Mouse (Mus musculus) limb, embryonic 12.5 days (tissue): ENCODE results near the gene Celf1. TPM values are rescaled to one million over a fixed set of nuclear protein-coding genes. Genes with fewer than 3 reads are reported as not detected.
A peak's percentile ranks its signal among the peaks of the same experiment; 100 is the strongest.

Source experiments
- ATAC-seq: fragments of 200-750 bp; cut with Nextera tagmentation; 2 replicates; pipeline ENCODE4 v1.8.0; 2017; ENCODE audit warnings: low read depth, moderate TSS enrichment; ENCODE audit not compliant: insufficient number of reproducible peaks, insufficient read depth, low FRiP score, low TSS enrichment
- H3K27ac ChIP-seq: fragments of 300-500 bp; sonication (generic); 2 replicates; pipeline ENCODE4 v1.5.1; 2016; ENCODE audit warnings: mild to moderate bottlenecking, moderate library complexity
- H3K27me3 ChIP-seq: fragments of 300-500 bp; sonication (generic); 2 replicates; pipeline ENCODE4 v1.6.1; 2016; ENCODE audit warnings: mild to moderate bottlenecking, moderate library complexity
- H3K36me3 ChIP-seq: fragments of 300-500 bp; sonication (generic); 2 replicates; pipeline ENCODE4 v1.6.1; 2016; ENCODE audit warnings: mild to moderate bottlenecking, moderate library complexity
- H3K4me1 ChIP-seq: fragments of 300-500 bp; sonication (generic); replicated peaks from 2 replicates; pipeline ENCODE4 v1.6.1; 2016
- H3K4me2 ChIP-seq: fragments of 300-500 bp; sonication (generic); 2 replicates; pipeline ENCODE4 v1.6.1; 2016; ENCODE audit warnings: mild to moderate bottlenecking, moderate library complexity
- H3K4me3 ChIP-seq: fragments of 300-500 bp; sonication (generic); replicated peaks from 2 replicates; pipeline ENCODE4 v1.5.1; 2016; ENCODE audit warnings: mild to moderate bottlenecking
- H3K9ac ChIP-seq: fragments of 300-500 bp; sonication (generic); replicated peaks from 2 replicates; pipeline ENCODE4 v1.6.1; 2016; ENCODE audit warnings: mild to moderate bottlenecking, moderate library complexity
- H3K9me3 ChIP-seq: fragments of 300-500 bp; sonication (generic); 2 replicates; pipeline ENCODE4 v1.6.1; 2016; ENCODE audit warnings: mild to moderate bottlenecking, moderate library complexity
- WGBS: fragments of 180-500 bp; shearing (Covaris S2); methylation state at CpG from one replicate; pipeline ENCODE4 v1.1.7; 2016; 5-methylcytosine and 5-hydroxymethylcytosine counted together
- polyA plus RNA-seq: library from polyadenylated mRNA; unstranded; fragments of >200 nt; fragmentation: Nextera tagmentation; extraction: Ambion mirVana; gene quantifications from 2 replicates; pipeline ENCODE4 v1.2.1, GENCODE M21; 2016

Celf1 gene
- polyA plus RNA-seq, 1 experiment from 2014 or later = 125 TPM

DNA sequence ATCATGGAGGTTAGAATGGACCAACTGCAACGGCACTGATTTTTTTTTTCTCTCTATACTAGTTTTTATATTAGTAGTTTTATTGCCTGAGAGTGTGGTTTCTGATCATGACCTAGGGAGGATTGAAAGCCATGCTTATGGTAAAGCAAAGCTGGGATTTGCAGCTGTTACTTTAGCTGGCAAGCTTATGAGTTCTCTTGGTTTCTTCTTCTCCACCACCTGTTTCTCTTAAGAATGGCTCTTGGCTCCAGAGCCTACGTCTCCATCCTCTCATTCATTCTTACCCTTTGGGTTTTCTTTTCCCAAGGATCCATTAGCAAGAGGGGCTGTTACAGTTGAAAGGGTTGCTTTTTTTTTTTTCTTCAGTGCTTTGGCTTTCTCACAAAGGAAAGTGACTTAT is 1.6 kb downstream of the Celf1 start:
- H3K9ac ChIP-seq = 0 out of 2 replicates have a peak overlapping the region, but pooled peaks have one; percentile 96
- peak overlapping the region; percentile 98 for H3K4me3 ChIP-seq
- no peaks in the 10 kb centered on the region for H3K27me3 ChIP-seq
- peaks cover 19% of the 10 kb centered on the region for H3K4me1 ChIP-seq
- H3K4me2 ChIP-seq = peak overlapping the region; percentile 65
- 68% methylated on average over 2 of the region's 2 CpGs for WGBS
- no peak overlapping the region for H3K27ac ChIP-seq
- H3K9me3 ChIP-seq = no peaks in the 10 kb centered on the region
- peaks cover 6% of the 10 kb centered on the region; the same call in 1 of the 2 replicates for H3K36me3 ChIP-seq
- ATAC-seq = no peak

DNA sequence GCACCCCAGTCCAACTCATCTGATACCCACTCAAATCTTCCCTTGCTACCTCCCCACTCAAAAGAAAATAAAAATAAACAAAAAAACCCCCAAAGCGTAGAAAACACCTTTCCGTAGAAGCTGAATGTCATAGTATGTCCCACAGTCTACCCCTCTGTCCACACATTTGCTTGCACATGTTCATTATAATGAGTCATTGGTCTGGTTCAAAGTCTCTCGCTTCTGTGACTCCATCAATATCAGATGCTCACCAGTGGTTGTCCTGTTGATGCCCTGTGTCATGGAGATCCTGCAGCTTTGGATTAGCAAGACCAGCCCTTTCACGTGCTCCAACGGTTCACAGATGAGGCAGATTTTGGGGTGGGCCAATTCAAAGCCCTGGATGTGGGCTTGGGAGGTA is 10.0 kb downstream of the Celf1 start:
- no peaks in the 10 kb centered on the region for H3K9me3 ChIP-seq
- no peak for ATAC-seq
- no peak overlapping the region for H3K4me2 ChIP-seq
- 0 out of 2 replicates have a peak, but pooled peaks cover 3% of the 10 kb centered on the region for H3K4me1 ChIP-seq
- H3K9ac ChIP-seq = no peak overlapping the region
- H3K27me3 ChIP-seq = no peaks in the 10 kb centered on the region
- no peak overlapping the region for H3K4me3 ChIP-seq
- WGBS = 92% methylated on average over 5 of the region's 5 CpGs
- peaks cover 19% of the 10 kb centered on the region; the same call in 1 of the 2 replicates for H3K36me3 ChIP-seq
- no peak overlapping the region for H3K27ac ChIP-seq

DNA sequence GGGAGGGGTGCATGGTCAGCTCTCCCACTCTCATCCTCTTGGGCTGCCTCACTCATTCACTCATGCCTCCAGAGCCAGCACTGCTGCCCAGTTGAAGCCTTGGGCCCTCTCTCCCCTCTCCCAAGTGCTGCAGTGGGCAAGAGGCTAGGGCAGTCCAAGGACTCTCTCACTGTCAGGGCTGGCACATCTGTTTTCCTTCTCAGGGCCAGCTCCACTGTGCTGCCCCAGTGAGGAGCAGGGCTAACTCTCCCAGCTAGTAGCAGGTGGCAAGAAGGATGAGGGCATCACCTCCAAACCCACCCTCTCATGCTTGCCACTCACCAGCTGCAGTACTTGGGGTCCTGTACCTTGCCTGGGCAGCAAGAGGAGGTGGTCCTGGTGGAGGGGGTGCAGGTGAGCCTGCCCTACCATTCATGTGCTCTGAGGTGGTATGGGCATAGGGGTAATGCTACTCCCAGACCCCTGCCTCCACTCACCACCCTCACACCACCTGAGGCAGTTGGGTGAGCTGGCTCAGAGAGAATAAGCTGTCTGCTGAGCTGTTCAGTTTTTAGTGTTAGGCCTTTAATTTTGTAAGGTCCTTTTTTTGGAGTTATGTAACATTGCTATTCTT is 10.5 kb downstream of the Celf1 start:
- no peaks in the 10 kb centered on the region for H3K9me3 ChIP-seq
- no peak overlapping the region for H3K27ac ChIP-seq
- H3K4me3 ChIP-seq = no peak overlapping the region
- no peak for ATAC-seq
- no peak overlapping the region for H3K9ac ChIP-seq
- no peak overlapping the region for H3K4me2 ChIP-seq
- peaks cover 19% of the 10 kb centered on the region; the same call in 1 of the 2 replicates for H3K36me3 ChIP-seq
- 0 out of 2 replicates have a peak, but pooled peaks cover 3% of the 10 kb centered on the region for H3K4me1 ChIP-seq
- H3K27me3 ChIP-seq = no peaks in the 10 kb centered on the region

GRCm38 (mm10) chr2:90953461-90953860 is 13.3 kb downstream of the Celf1 start:
- no peaks in the 10 kb centered on the region for H3K27me3 ChIP-seq
- no peak overlapping the region for H3K9ac ChIP-seq
- H3K4me2 ChIP-seq = no peak overlapping the region
- no peaks in the 10 kb centered on the region for H3K9me3 ChIP-seq
- 0 out of 2 replicates have a peak, but pooled peaks cover 3% of the 10 kb centered on the region for H3K4me1 ChIP-seq
- no peak overlapping the region for H3K27ac ChIP-seq
- ATAC-seq = no peak
- WGBS = 80% methylated on average over 3 of the region's 3 CpGs
- H3K4me3 ChIP-seq = no peak overlapping the region
- peaks cover 19% of the 10 kb centered on the region for H3K36me3 ChIP-seq

GRCm38 (mm10) chr2:90956053-90956452 is 15.9 kb downstream of the Celf1 start:
- H3K36me3 ChIP-seq = peaks cover 10% of the 10 kb centered on the region
- H3K9ac ChIP-seq = no peak overlapping the region
- 69% methylated on average over 1 of the region's 1 CpGs for WGBS
- H3K4me3 ChIP-seq = no peak overlapping the region
- H3K4me2 ChIP-seq = no peak overlapping the region
- no peaks in the 10 kb centered on the region for H3K4me1 ChIP-seq
- H3K9me3 ChIP-seq = no peaks in the 10 kb centered on the region
- H3K27me3 ChIP-seq = no peaks in the 10 kb centered on the region
- ATAC-seq = no peak
- H3K27ac ChIP-seq = no peak overlapping the region

- Histone ChIP-seq H3K36me3 (peaks cover 10% of the 10 kb centered on the region), H3K9me3 (no peaks in the 10 kb centered on the region), H3K4me3 (no peak overlapping the region), H3K27ac (no peak overlapping the region), H3K27me3 (no peaks in the 10 kb centered on the region), H3K9ac (no peak overlapping the region), H3K4me2 (no peak overlapping the region), H3K4me1 (no peaks in the 10 kb centered on the region)
- WGBS = 94% methylated on average over 3 of the region's 3 CpGs
- no peak for ATAC-seq
Observed at GRCm38 (mm10) chr2:90958856-90959255, 18.7 kb downstream of the Celf1 start.

DNA sequence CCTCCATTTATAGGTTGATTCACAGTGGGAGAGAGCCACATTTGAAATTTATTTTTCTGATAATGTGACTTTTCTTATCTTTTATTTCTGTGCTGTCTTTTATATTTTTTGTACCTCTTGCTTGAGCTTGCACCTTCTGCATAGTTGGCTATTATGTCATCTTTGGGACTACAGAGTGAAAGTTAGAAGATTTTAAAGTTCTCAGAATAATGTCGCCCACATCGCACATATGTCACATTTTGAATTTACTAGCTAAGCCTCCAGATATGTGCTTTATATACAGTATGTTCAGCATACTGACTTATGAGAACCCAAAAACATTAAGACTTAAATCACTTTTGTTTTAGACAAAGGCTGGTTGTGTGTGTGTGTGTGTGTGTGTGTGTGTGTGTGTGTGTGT is 19.8 kb downstream of the Celf1 start:
- Histone ChIP-seq H3K27me3 (no peaks in the 10 kb centered on the region), H3K9me3 (no peaks in the 10 kb centered on the region), H3K27ac (no peak overlapping the region), H3K4me3 (no peak overlapping the region), H3K4me1 (no peaks in the 10 kb centered on the region; the same call in 1 of the 2 replicates), H3K4me2 (no peak overlapping the region), H3K36me3 (peaks cover 7% of the 10 kb centered on the region), H3K9ac (no peak overlapping the region)
- 98% methylated on average over 2 of the region's 2 CpGs for WGBS
- no peak for ATAC-seq

GRCm38 (mm10) chr2:90963304-90963703 is 23.1 kb downstream of the Celf1 start:
- no peak overlapping the region for H3K4me3 ChIP-seq
- ATAC-seq = no peak
- no peaks in the 10 kb centered on the region for H3K9me3 ChIP-seq
- H3K27me3 ChIP-seq = no peaks in the 10 kb centered on the region
- H3K9ac ChIP-seq = no peak overlapping the region
- no peak overlapping the region for H3K27ac ChIP-seq
- H3K36me3 ChIP-seq = no peaks in the 10 kb centered on the region
- H3K4me2 ChIP-seq = no peak overlapping the region
- 100% methylated on average over 1 of the region's 1 CpGs for WGBS
- H3K4me1 ChIP-seq = no peaks in the 10 kb centered on the region; the same call in 1 of the 2 replicates

DNA sequence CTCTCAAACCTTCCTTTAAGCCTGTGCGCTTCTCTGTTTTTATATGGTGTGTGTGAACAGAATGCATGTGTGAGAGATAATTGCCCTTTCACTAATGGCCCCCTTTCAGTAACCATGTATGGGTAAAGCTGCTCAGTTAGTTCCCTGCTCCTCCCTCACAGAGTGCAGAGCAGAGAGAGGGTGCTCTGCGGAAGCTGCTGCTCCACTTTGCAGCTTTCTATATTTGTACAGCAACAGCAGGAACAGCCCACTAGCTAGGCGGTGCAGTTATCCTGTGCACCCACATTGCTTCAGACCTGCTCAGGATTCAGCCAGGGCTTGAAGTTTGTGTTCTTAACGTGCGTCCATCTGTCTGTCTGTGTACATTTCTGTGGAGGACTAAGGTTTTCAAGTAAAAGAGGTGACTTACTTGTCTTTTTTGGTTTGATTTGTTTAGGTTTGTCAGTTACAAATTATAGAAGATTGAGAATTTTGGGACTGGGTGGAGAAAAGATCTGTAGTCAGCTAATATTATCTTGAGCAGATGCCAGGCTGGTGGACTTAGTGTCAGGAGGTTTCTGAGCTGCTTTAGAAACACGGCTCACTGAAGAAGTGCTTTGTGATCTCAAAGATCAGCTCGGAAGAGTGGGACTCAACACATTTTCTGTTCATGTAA is 24.8 kb downstream of the Celf1 start:
- Histone ChIP-seq H3K9me3 (no peaks in the 10 kb centered on the region), H3K27me3 (no peaks in the 10 kb centered on the region), H3K36me3 (peaks cover 3% of the 10 kb centered on the region; the same call in 1 of the 2 replicates), H3K27ac (no peak overlapping the region), H3K4me2 (no peak overlapping the region), H3K4me1 (no peaks in the 10 kb centered on the region; the same call in 1 of the 2 replicates), H3K4me3 (no peak overlapping the region), H3K9ac (no peak overlapping the region)
- no peak for ATAC-seq
- 79% methylated on average over 7 of the region's 7 CpGs for WGBS

- Histone ChIP-seq H3K4me2 (no peak overlapping the region), H3K36me3 (peaks cover 3% of the 10 kb centered on the region; the same call in 1 of the 2 replicates), H3K9ac (no peak overlapping the region), H3K4me1 (no peaks in the 10 kb centered on the region; the same call in 1 of the 2 replicates), H3K27me3 (no peaks in the 10 kb centered on the region), H3K4me3 (no peak overlapping the region), H3K27ac (no peak overlapping the region), H3K9me3 (no peaks in the 10 kb centered on the region)
- WGBS = 93% methylated on average over 2 of the region's 2 CpGs
- no peak for ATAC-seq
Observed at GRCm38 (mm10) chr2:90965466-90966080, 25.4 kb downstream of the Celf1 start.

DNA sequence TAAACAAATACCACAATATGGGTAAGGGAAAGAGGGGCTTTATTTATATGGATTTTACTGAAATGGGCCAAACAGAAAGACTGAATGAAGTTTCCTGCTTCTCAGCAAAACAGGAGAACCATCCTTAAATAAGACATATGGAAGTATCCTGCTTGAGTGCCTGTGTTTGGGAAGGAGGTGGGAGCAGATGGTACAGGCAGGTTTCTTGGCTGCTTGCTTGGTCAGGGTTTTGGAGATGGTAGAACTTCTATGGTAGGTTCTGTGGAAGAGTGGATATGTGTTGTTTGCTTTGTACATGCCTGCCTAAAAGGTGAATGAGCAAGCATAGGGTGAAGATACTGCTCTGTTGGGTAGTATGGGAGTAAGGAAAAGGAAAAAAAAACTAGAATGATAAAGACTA is 30.4 kb downstream of the Celf1 start:
- H3K4me1 ChIP-seq = no peaks in the 10 kb centered on the region
- H3K36me3 ChIP-seq = peaks cover 10% of the 10 kb centered on the region; the same call in 1 of the 2 replicates
- H3K4me2 ChIP-seq = no peak overlapping the region
- no peak overlapping the region for H3K4me3 ChIP-seq
- ATAC-seq = no peak
- no peaks in the 10 kb centered on the region for H3K27me3 ChIP-seq
- no peak overlapping the region for H3K9ac ChIP-seq
- no peak overlapping the region for H3K27ac ChIP-seq
- no peaks in the 10 kb centered on the region for H3K9me3 ChIP-seq
